Mouse (Mus musculus) liver, embryonic 16.5 days (tissue): Measurements from ENCODE around the gene Zfp652. TPM values are rescaled to one million over a fixed set of nuclear protein-coding genes. Genes with fewer than 3 reads are reported as not detected.
A peak's percentile ranks its signal among the peaks of the same experiment; 100 is the strongest.

ENCODE experiments used
- ATAC-seq: fragments of 200-750 bp; cut with Nextera tagmentation; 2 replicates; pipeline ENCODE4 v1.8.0; 2017; ENCODE audit warnings: low read depth, mild to moderate bottlenecking, moderate number of reproducible peaks, moderate library complexity
- H3K27ac ChIP-seq: fragments of 300-500 bp; sonication (generic); 2 replicates; pipeline ENCODE4 v1.5.1; 2014; ENCODE audit warnings: mild to moderate bottlenecking, low read length
- H3K27me3 ChIP-seq: fragments of 300-500 bp; sonication (generic); 2 replicates; pipeline ENCODE4 v1.6.1; 2014; ENCODE audit warnings: low read depth, low read length, mixed read lengths; ENCODE audit not compliant: control insufficient read depth, insufficient read depth
- H3K36me3 ChIP-seq: fragments of 300-500 bp; sonication (generic); 2 replicates; pipeline ENCODE4 v1.6.1; 2014; ENCODE audit warnings: mild to moderate bottlenecking; ENCODE audit not compliant: control insufficient read depth, insufficient read depth
- H3K4me1 ChIP-seq: fragments of 300-500 bp; sonication (generic); 2 replicates; pipeline ENCODE4 v1.6.1; 2014; ENCODE audit warnings: low read depth, low read length, mixed read lengths; ENCODE audit not compliant: control insufficient read depth
- H3K4me2 ChIP-seq: fragments of 300-500 bp; sonication (generic); 2 replicates; pipeline ENCODE4 v1.6.1; 2014; ENCODE audit warnings: low read depth, low read length, mixed read lengths
- H3K4me3 ChIP-seq: fragments of 300-500 bp; sonication (generic); 2 replicates; pipeline ENCODE4 v1.5.1; 2014; ENCODE audit warnings: low read depth, mild to moderate bottlenecking, low read length
- H3K9ac ChIP-seq: fragments of 300-500 bp; sonication (generic); 2 replicates; pipeline ENCODE4 v1.6.1; 2014; ENCODE audit warnings: low read depth, low read length
- H3K9me3 ChIP-seq: fragments of 300-500 bp; sonication (generic); replicated peaks from 2 replicates; pipeline ENCODE4 v1.6.1; 2016; ENCODE audit warnings: low read length; ENCODE audit not compliant: control insufficient read depth
- WGBS: fragments of 180-500 bp; shearing (Covaris S2); extraction: QIAGEN DNeasy Blood & Tissue Kit; methylation state at CpG from one replicate; pipeline ENCODE4 v1.1.7; 2014; ENCODE audit not compliant: insufficient replicate concordance; 5-methylcytosine and 5-hydroxymethylcytosine counted together
- polyA plus RNA-seq: library from polyadenylated mRNA; unstranded; fragments of >200 nt; fragmentation: Nextera tagmentation; extraction: Ambion mirVana; gene quantifications from 2 replicates; pipeline ENCODE4 v1.2.1, GENCODE M21; 2015

The Zfp652 gene
- polyA plus RNA-seq, 1 experiment from 2014 or later = 5.8 TPM

GRCm38 (mm10) chr11:95814101-95814500, 101.6 kb downstream of the Zfp652 start:
- no peaks in the 10 kb centered on the region for H3K36me3 ChIP-seq
- no peaks in the 10 kb centered on the region for H3K9me3 ChIP-seq
- no peak overlapping the region for H3K4me3 ChIP-seq
- H3K4me1 ChIP-seq = peaks cover 17% of the 10 kb centered on the region
- 79% methylated on average over 2 of the region's 2 CpGs for WGBS
- no peak for ATAC-seq
- H3K9ac ChIP-seq = no peak overlapping the region
- no peak overlapping the region for H3K27ac ChIP-seq
- no peaks in the 10 kb centered on the region for H3K27me3 ChIP-seq
- H3K4me2 ChIP-seq = no peak overlapping the region

- H3K4me1 ChIP-seq = peaks cover 9% of the 10 kb centered on the region
- H3K27me3 ChIP-seq = no peaks in the 10 kb centered on the region
- WGBS = 72% methylated on average over 5 of the region's 5 CpGs
- H3K4me2 ChIP-seq = no peak overlapping the region
- no peak overlapping the region for H3K9ac ChIP-seq
- no peak overlapping the region for H3K27ac ChIP-seq
- H3K9me3 ChIP-seq = no peaks in the 10 kb centered on the region
- ATAC-seq = no peak
- H3K4me3 ChIP-seq = no peak overlapping the region
- H3K36me3 ChIP-seq = no peaks in the 10 kb centered on the region
These were observed 102.4 kb downstream of the Zfp652 start for GRCm38 (mm10) chr11:95814857-95815256.

- no peak for ATAC-seq
These were observed 102.9 kb downstream of the Zfp652 start for GRCm38 (mm10) chr11:95815412-95815811.

GRCm38 (mm10) chr11:95819138-95819537, 106.7 kb downstream of the Zfp652 start:
- no peak overlapping the region for H3K4me2 ChIP-seq
- no peak for ATAC-seq
- H3K36me3 ChIP-seq = no peaks in the 10 kb centered on the region
- H3K27ac ChIP-seq = no peak overlapping the region
- no peaks in the 10 kb centered on the region for H3K27me3 ChIP-seq
- WGBS = 77% methylated on average over 8 of the region's 8 CpGs
- H3K9ac ChIP-seq = no peak overlapping the region
- H3K4me3 ChIP-seq = no peak overlapping the region
- no peaks in the 10 kb centered on the region for H3K9me3 ChIP-seq
- peaks cover 12% of the 10 kb centered on the region for H3K4me1 ChIP-seq

More at GRCm38 (mm10) chr11:95815412-95815811, 102.9 kb downstream of the Zfp652 start:
- Histone ChIP-seq H3K36me3 (no peaks in the 10 kb centered on the region), H3K9ac (no peak overlapping the region), H3K27me3 (no peaks in the 10 kb centered on the region), H3K4me1 (peaks cover 4% of the 10 kb centered on the region), H3K9me3 (no peaks in the 10 kb centered on the region), H3K4me2 (no peak overlapping the region), H3K4me3 (no peak overlapping the region), H3K27ac (no peak overlapping the region)
- 71% methylated on average over 9 of the region's 9 CpGs for WGBS

- WGBS = 74% methylated on average over 3 of the region's 3 CpGs
- Histone ChIP-seq H3K9ac (no peak overlapping the region), H3K4me2 (no peak overlapping the region), H3K36me3 (no peaks in the 10 kb centered on the region), H3K4me1 (peaks cover 27% of the 10 kb centered on the region), H3K9me3 (no peaks in the 10 kb centered on the region), H3K4me3 (no peak overlapping the region), H3K27me3 (peaks cover 5% of the 10 kb centered on the region), H3K27ac (no peak overlapping the region)
- ATAC-seq = no peak
These were observed 109.0 kb downstream of the Zfp652 start for GRCm38 (mm10) chr11:95821511-95821910.

GRCm38 (mm10) chr11:95822437-95822836, 110.0 kb downstream of the Zfp652 start:
- 89% methylated on average over 4 of the region's 4 CpGs for WGBS
- Histone ChIP-seq H3K9me3 (no peaks in the 10 kb centered on the region), H3K36me3 (no peaks in the 10 kb centered on the region), H3K27me3 (peaks cover 5% of the 10 kb centered on the region), H3K4me3 (no peak overlapping the region), H3K4me1 (peaks cover 36% of the 10 kb centered on the region), H3K9ac (no peak overlapping the region), H3K27ac (no peak overlapping the region), H3K4me2 (no peak overlapping the region)
- ATAC-seq = no peak

- Histone ChIP-seq H3K9me3 (no peaks in the 10 kb centered on the region), H3K36me3 (no peaks in the 10 kb centered on the region), H3K27me3 (peaks cover 17% of the 10 kb centered on the region), H3K27ac (peak within 1 kb of the TSS; percentile 79), H3K4me2 (peak within 1 kb of the TSS; percentile 90), H3K9ac (peak within 1 kb of the TSS; percentile 86), H3K4me1 (peaks cover 44% of the 10 kb centered on the region), H3K4me3 (peak within 1 kb of the TSS; percentile 76)
- under 1% methylated on average over 64 of the region's 78 CpGs for WGBS
- peak; percentile 97 for ATAC-seq
These were observed 111.8 kb downstream of the Zfp652 start, which contains the start of gene Phospho1 for GRCm38 (mm10) chr11:95824071-95824876. Gene Phospho1 (plus strand): TSS chr11:95824499.

GRCm38 (mm10) chr11:95824877-95825243, 112.4 kb downstream of the Zfp652 start:
- no peak for ATAC-seq

GRCm38 (mm10) chr11:95825625-95826024, 113.2 kb downstream of the Zfp652 start:
- Histone ChIP-seq H3K9ac (peak overlapping the region; percentile 86), H3K4me3 (peak overlapping the region; percentile 76), H3K36me3 (no peaks in the 10 kb centered on the region), H3K9me3 (no peaks in the 10 kb centered on the region), H3K4me1 (peaks cover 48% of the 10 kb centered on the region), H3K4me2 (peak overlapping the region; percentile 90), H3K27me3 (peaks cover 31% of the 10 kb centered on the region), H3K27ac (peak overlapping the region; percentile 57)
- no peak for ATAC-seq
- WGBS = 39% methylated on average over 3 of the region's 3 CpGs

More at GRCm38 (mm10) chr11:95824877-95825243, 112.4 kb downstream of the Zfp652 start:
- Histone ChIP-seq H3K4me3 (peak overlapping the region; percentile 76), H3K9ac (peak overlapping the region; percentile 86), H3K27ac (peak overlapping the region; percentile 79), H3K9me3 (no peaks in the 10 kb centered on the region), H3K36me3 (no peaks in the 10 kb centered on the region), H3K27me3 (peaks cover 23% of the 10 kb centered on the region), H3K4me1 (peaks cover 44% of the 10 kb centered on the region), H3K4me2 (peak overlapping the region; percentile 90)
- WGBS = 2% methylated on average over 11 of the region's 11 CpGs
